In genomic region chr2:150904936-150905450, GRCm38 (mm10) we compare ENCODE assay signal across 8 mouse cellular contexts. TPM values are rescaled to one million over a fixed set of nuclear protein-coding genes. Genes with fewer than 3 reads are reported as not detected.
DNase-seq lines count a peak whose midpoint lies in the region; ATAC-seq and TF ChIP-seq lines count a peak whose summit lies in the region.

Gins1 (plus strand) TSS chr2:150905400.

- H3K9me3 ChIP-seq in forebrain, embryonic 14.5 days (replicated peaks; ENCODE audit: control insufficient read depth, low read length): no peaks in the 10 kb centered on the region
- H3K9me3 ChIP-seq in liver, embryonic 14.5 days (ENCODE audit: control insufficient read depth, low read length): no peaks in the 10 kb centered on the region

- 41% methylated on average over 9 of the region's 9 CpGs for WGBS in forebrain, embryonic 14.5 days
- WGBS in liver, embryonic 14.5 days (ENCODE audit: insufficient replicate concordance): 25% methylated on average over 9 of the region's 9 CpGs

- peaks cover 12% of the 10 kb centered on the region for H3K4me1 ChIP-seq in forebrain, embryonic 14.5 days (ENCODE audit: control insufficient read depth, insufficient read depth, low read length)
- peaks cover 10 to 11% of the 10 kb centered on the region in 2 experiments for H3K4me1 ChIP-seq in liver, embryonic 14.5 days (replicated peaks; ENCODE audit: control insufficient read depth in 2 of 2, insufficient read depth in 2 of 2, low read length in 1 of 2)

- peak within 1 kb of the TSS; percentile 85 for H3K4me3 ChIP-seq in C2C12 (ENCODE audit: insufficient read depth, poor library complexity, severe bottlenecking)
- H3K4me3 ChIP-seq in forebrain, embryonic 14.5 days (ENCODE audit: low read depth, low read length): peak within 1 kb of the TSS; percentile 86
- H3K4me3 ChIP-seq in liver, embryonic 14.5 days (ENCODE audit: insufficient read depth in 1 of 2, low read depth in 2 of 2, low read length in 2 of 2): peak within 1 kb of the TSS; percentile 73 to 95

- H3K36me3 ChIP-seq in C2C12 (ENCODE audit: control insufficient read depth, insufficient read depth): peaks cover 11% of the 10 kb centered on the region
- H3K36me3 ChIP-seq in forebrain, embryonic 14.5 days (ENCODE audit: control insufficient read depth, insufficient read depth, low read length): 0 out of 2 replicates have a peak, but pooled peaks cover 7% of the 10 kb centered on the region
- no peaks in the 10 kb centered on the region for H3K36me3 ChIP-seq in liver, embryonic 14.5 days (replicated peaks; ENCODE audit: control insufficient read depth, insufficient read depth, low read depth)

- ATAC-seq in forebrain, embryonic 14.5 days: no peak; the same call in 1 of the 2 replicates
- peak; percentile 64 for ATAC-seq in liver, embryonic 14.5 days (ENCODE audit: insufficient read depth)

- no peaks in the 10 kb centered on the region for H3K27me3 ChIP-seq in C2C12 (ENCODE audit: control insufficient read depth, insufficient read depth, insufficient read length)
- no peaks in the 10 kb centered on the region for H3K27me3 ChIP-seq in forebrain, embryonic 14.5 days (replicated peaks; ENCODE audit: control insufficient read depth, insufficient read depth, low read length)
- no peaks in the 10 kb centered on the region for H3K27me3 ChIP-seq in liver, embryonic 14.5 days (ENCODE audit: control insufficient read depth, insufficient read depth, low read length)

- peak within 1 kb of the TSS; percentile 79 for H3K4me2 ChIP-seq in forebrain, embryonic 14.5 days (ENCODE audit: low read length)
- H3K4me2 ChIP-seq in liver, embryonic 14.5 days (ENCODE audit: low read depth): peak within 1 kb of the TSS; percentile 77

- no peak for TF ChIP-seq EP300 in liver, embryonic 14.5 days (IDR thresholded peaks at IDR 0.05; ENCODE audit: low read depth)

- peak within 1 kb of the TSS; percentile 99 for H3ac ChIP-seq in C2C12 (ENCODE audit: control insufficient read depth, insufficient read length, low read depth)

- peak within 1 kb of the TSS; percentile 79 for H3K27ac ChIP-seq in forebrain, embryonic 14.5 days (ENCODE audit: low read depth, low read length)
- peak within 1 kb of the TSS; percentile 68 for H3K27ac ChIP-seq in liver, embryonic 14.5 days

- peaks cover 44% of the 10 kb centered on the region for H3K79me2 ChIP-seq in C2C12 (ENCODE audit: control insufficient read depth, insufficient read depth)

- peak within 1 kb of the TSS; percentile 94 for H3K9ac ChIP-seq in forebrain, embryonic 14.5 days (ENCODE audit: low read length)
- H3K9ac ChIP-seq in liver, embryonic 14.5 days (replicated peaks): peak within 1 kb of the TSS; percentile 74

- H3K79me3 ChIP-seq in C2C12 (ENCODE audit: low read depth): peaks cover 25% of the 10 kb centered on the region

- no peak for TF ChIP-seq CTCF in C2C12 (IDR thresholded peaks at IDR 0.05; ENCODE audit: control insufficient read depth, insufficient read depth, insufficient read length)
- no peak for TF ChIP-seq CTCF in liver, embryonic 14.5 days (IDR thresholded peaks at IDR 0.05; ENCODE audit: low read depth)

- DNase-seq in adrenal gland, postnatal 4 days (ENCODE audit: low spot score in 2 of 2): no peak
- DNase-seq in adrenal gland, adult 2 months: no peak
- no peak for DNase-seq in forebrain, embryonic 14.5 days (ENCODE audit: low spot score)
- DNase-seq in liver, embryonic 14.5 days (ENCODE audit: low read depth in 3 of 3, low spot score in 3 of 3): no peak
- no peak for DNase-seq in adipocyte (ENCODE audit: low spot score)
- no peak for DNase-seq in urinary bladder, postnatal 4 days (ENCODE audit: low spot score in 2 of 2)
- no peak for DNase-seq in retina, embryonic 14.5 days (ENCODE audit: low spot score)

TF ChIP-seq in C2C12, 6 proteins besides CTCF, POLR2A, EP300 and RAD21:
- no peak for TF ChIP-seq MYOD1 (IDR thresholded peaks at IDR 0.05; ENCODE audit: control insufficient read depth, insufficient read length, low read depth)
- no peak for TF ChIP-seq MYOG (IDR thresholded peaks at IDR 0.05; ENCODE audit: control insufficient read depth, extremely low read depth, insufficient read length)
- TF ChIP-seq USF1 (IDR thresholded peaks at IDR 0.05; ENCODE audit: low read depth): no peak
- no peak for TF ChIP-seq CEBPB (IDR thresholded peaks at IDR 0.05; ENCODE audit: low read depth)
- no peak for TF ChIP-seq MAX (IDR thresholded peaks at IDR 0.05)
- no peak for TF ChIP-seq FOSL1 (IDR thresholded peaks at IDR 0.05; ENCODE audit: insufficient read depth, low read length, poor library complexity, severe bottlenecking)

RNA-seq across cellular contexts. Expression of gene Gins1, which starts in this region (rescaled TPM):
- total RNA-seq in adrenal gland, postnatal 4 days (2021): 10 to 100 TPM; 12.6 to 12.9 TPM
- total RNA-seq in adrenal gland, adult 2 months (2021): 1 to 10 TPM; 1.5 to 2.7 TPM
- polyA plus RNA-seq in adrenal gland, adult 2 months (2012; rRNA removed): 0.65 and 0.70 TPM in 2 replicates
- 31.3 TPM for polyA plus RNA-seq in C2C12 (2012; fragmentation: generic; extraction: Trizol)
- 36.8 and 50.3 TPM in 2 replicates for polyA plus RNA-seq in forebrain, embryonic 14.5 days (2014; fragmentation: Nextera tagmentation; extraction: Ambion mirVana)
- 20.0 and 30.7 TPM in 2 replicates for polyA plus RNA-seq in liver, embryonic 14.5 days (2012; rRNA removed)
- polyA plus RNA-seq in liver, embryonic 14.5 days (2014; fragmentation: Nextera tagmentation; extraction: Ambion mirVana): 48.5 and 50.2 TPM in 2 replicates

Comparison
In these comparisons a context has a peak if more than half of its experiments do, and no peak if none do; other contexts are left out.
1. RNA of gene Gins1 (polyA plus RNA-seq): 36.8 to 50.3 TPM in forebrain, embryonic 14.5 days, 20.0 to 50.2 TPM in liver, embryonic 14.5 days and 31.3 TPM in C2C12 (single experiment); 0.65 to 0.70 TPM in adrenal gland, adult 2 months; every median in the first group is over 10 times any median in the second.
2. Peak in every context shown above with its lines, with median percentiles within 50 percentile points of each other: H3K4me3 ChIP-seq.